Mouse (Mus musculus): Measurements from ENCODE around the gene Prpf18.

- TF ChIP-seq GATA1 (IDR thresholded peaks at IDR 0.05; ENCODE audit: borderline replicate concordance, low read length), result no peak
- no peak for TF ChIP-seq FLI1 (IDR thresholded peaks at IDR 0.05; ENCODE audit: low read length)
Measured at GRCm38 (mm10) chr2:4609433-4609832, 42.5 kb downstream of the Prpf18 start.

All from megakaryocyte, embryonic 14.5 days (primary cell).